Comparison of ENCODE assay signal across 12 mouse cellular contexts in the genomic region with DNA sequence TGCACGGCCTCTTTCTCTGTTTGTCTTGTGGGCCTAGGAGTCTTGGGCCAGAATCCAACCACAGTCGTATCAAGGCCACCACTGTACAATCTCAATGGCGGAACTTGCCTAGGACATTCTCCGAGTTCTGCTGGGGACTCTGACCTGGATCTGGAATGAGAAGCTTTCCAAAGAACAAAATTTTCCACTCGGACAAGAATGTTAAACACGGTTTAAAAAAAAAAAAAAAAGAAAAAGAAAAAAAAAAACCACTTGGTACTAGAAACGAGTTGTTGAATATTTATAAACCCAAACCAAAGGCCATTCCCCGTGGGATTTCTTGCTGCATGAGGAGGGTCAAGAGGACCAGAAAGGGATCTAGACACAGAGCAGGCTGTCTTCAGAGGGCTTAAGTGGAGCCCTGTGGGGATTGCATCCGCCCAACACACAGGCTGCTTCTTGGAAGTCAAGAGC. TPM values are rescaled to one million over a fixed set of nuclear protein-coding genes. Genes with fewer than 3 reads are reported as not detected.
A peak's percentile ranks its signal among the peaks of the same experiment; 100 is the strongest.
DNase-seq lines count a peak whose midpoint lies in the region; ATAC-seq and TF ChIP-seq lines count a peak whose summit lies in the region.
"Had no signal": no experiment of that assay in that cellular context is flagged by ENCODE, and none has a peak within 500 bp of the region (broad histone marks: within the 10 kb centered on the region; RNA-seq: fewer than 3 reads in every experiment).

No protein-coding gene starts in this region.

- no peaks in the 10 kb centered on the region for H3K27me3 ChIP-seq in embryonic facial prominence, embryonic 13.5 days
- no peaks in the 10 kb centered on the region for H3K27me3 ChIP-seq in embryonic facial prominence, embryonic 10.5 days (replicated peaks; ENCODE audit: low read depth, poor library complexity, severe bottlenecking)
- H3K27me3 ChIP-seq: midbrain, embryonic 12.5 days had no signal

- no peak for DNase-seq in embryonic facial prominence, embryonic 10.5 days (ENCODE audit: low spot score)
- peak; percentile 48 for DNase-seq in layer of hippocampus, adult 9-11 months
- no peak for DNase-seq in layer of hippocampus, adult 9-10 months (ENCODE audit: low spot score)
- peak; percentile 57 for DNase-seq in lung, postnatal 10 days
- no peak for DNase-seq in urinary bladder, postnatal 36 days (ENCODE audit: low spot score in 2 of 2)
- DNase-seq in urinary bladder, postnatal 14 days (ENCODE audit: low spot score): no peak
- DNase-seq: B cell, adult 2 months; gastrocnemius, postnatal 14 days; thymus, adult 2 months had no signal

- H3K9ac ChIP-seq in embryonic facial prominence, embryonic 13.5 days: no peak overlapping the region
- H3K9ac ChIP-seq: midbrain, embryonic 12.5 days had no signal

- peaks cover 39% of the 10 kb centered on the region for H3K36me3 ChIP-seq in embryonic facial prominence, embryonic 13.5 days
- H3K36me3 ChIP-seq in embryonic facial prominence, embryonic 10.5 days (replicated peaks): peaks cover 14% of the 10 kb centered on the region; the same call in 1 of the 2 replicates
- H3K36me3 ChIP-seq: midbrain, embryonic 12.5 days had no signal

- H3K4me3 ChIP-seq in embryonic facial prominence, embryonic 13.5 days: no peak overlapping the region
- H3K4me3 ChIP-seq in embryonic facial prominence, embryonic 10.5 days: no peak overlapping the region
- no peak overlapping the region for H3K4me3 ChIP-seq in cortical plate, adult 2 months (ENCODE audit: insufficient read depth, low read length)
- H3K4me3 ChIP-seq: midbrain, embryonic 12.5 days had no signal

- 74% methylated on average over 9 of the region's 9 CpGs for WGBS in embryonic facial prominence, embryonic 13.5 days
- 82% methylated on average over 9 of the region's 9 CpGs for WGBS in embryonic facial prominence, embryonic 10.5 days

- H3K4me2 ChIP-seq in embryonic facial prominence, embryonic 13.5 days: no peak overlapping the region
- H3K4me2 ChIP-seq: midbrain, embryonic 12.5 days had no signal

- ATAC-seq in embryonic facial prominence, embryonic 13.5 days (ENCODE audit: insufficient number of reproducible peaks, insufficient read depth, low FRiP score, low TSS enrichment, low read depth): no peak

- no peak for TF ChIP-seq POLR2A in cortical plate, adult 2 months (IDR thresholded peaks at IDR 0.05; ENCODE audit: extremely low read depth, insufficient read depth, low read length)

- no peak for TF ChIP-seq CTCF in cortical plate, adult 2 months (IDR thresholded peaks at IDR 0.05; ENCODE audit: extremely low read depth, insufficient read depth, low read length)

- peaks cover 35% of the 10 kb centered on the region for H3K4me1 ChIP-seq in embryonic facial prominence, embryonic 13.5 days
- peaks cover 8% of the 10 kb centered on the region for H3K4me1 ChIP-seq in embryonic facial prominence, embryonic 10.5 days
- no peaks in the 10 kb centered on the region for H3K4me1 ChIP-seq in cortical plate, adult 2 months (ENCODE audit: control insufficient read depth, insufficient read depth, low read length)

- H3K9me3 ChIP-seq in embryonic facial prominence, embryonic 13.5 days: no peaks in the 10 kb centered on the region
- H3K9me3 ChIP-seq in embryonic facial prominence, embryonic 10.5 days: 0 out of 2 replicates have a peak, but pooled peaks cover 4% of the 10 kb centered on the region
- H3K9me3 ChIP-seq: midbrain, embryonic 12.5 days had no signal

- H3K27ac ChIP-seq in embryonic facial prominence, embryonic 13.5 days: peak overlapping the region; percentile 11; the same call in 1 of the 2 replicates
- no peak overlapping the region for H3K27ac ChIP-seq in embryonic facial prominence, embryonic 10.5 days (replicated peaks)
- peak overlapping the region; percentile 28; the same call in 1 of the 2 replicates for H3K27ac ChIP-seq in cortical plate, adult 2 months (ENCODE audit: insufficient read depth, low read length)
- H3K27ac ChIP-seq: midbrain, embryonic 12.5 days had no signal

RNA-seq across cellular contexts. Expression of gene Daam2, which starts 29.9 kb away (rescaled TPM):
- polyA plus RNA-seq in embryonic facial prominence, embryonic 13.5 days (2015; fragmentation: Nextera tagmentation; extraction: Ambion mirVana): 17.3 and 22.2 TPM in 2 replicates
- polyA plus RNA-seq in embryonic facial prominence, embryonic 10.5 days (2016; fragmentation: Nextera tagmentation; extraction: Ambion mirVana): 4.8 and 6.1 TPM in 2 replicates
- 38.3 and 40.9 TPM in 2 replicates for polyA plus RNA-seq in cortical plate, adult 2 months (2012; rRNA removed)

Comparison
In these comparisons a context has a peak if more than half of its experiments do, and no peak if none do; other contexts are left out.
1. DNase-seq: peak in layer of hippocampus, adult 9-11 months (single experiment) and lung, postnatal 10 days (single experiment); none in embryonic facial prominence, embryonic 10.5 days (single experiment), layer of hippocampus, adult 9-10 months (single experiment), urinary bladder, postnatal 36 days (0 of 2) and urinary bladder, postnatal 14 days (single experiment).